Mouse (Mus musculus): ENCODE data around the gene Bcl7b. TPM values are rescaled to one million over a fixed set of nuclear protein-coding genes. Genes with fewer than 3 reads are reported as not detected.
A peak's percentile ranks its signal among the peaks of the same experiment; 100 is the strongest.

The Bcl7b gene
- total and polyA plus RNA-seq, 2 experiments from 2014 or later, result 18.5 to 32.5 TPM

- no peak overlapping the region for H3K4me3 ChIP-seq (ENCODE audit: low read length)
- no peaks in the 10 kb centered on the region for H3K27me3 ChIP-seq (ENCODE audit: insufficient read depth, low read length)
- H3K4me2 ChIP-seq (ENCODE audit: low read depth, low read length), result no peak overlapping the region
- peaks cover 6% of the 10 kb centered on the region; the same call in 1 of the 2 replicates for H3K36me3 ChIP-seq (ENCODE audit: insufficient read depth, low read length)
- no peak overlapping the region for H3K27ac ChIP-seq
- no peak for TF ChIP-seq CTCF (IDR thresholded peaks at IDR 0.05; ENCODE audit: low read depth)
- H3K9ac ChIP-seq (replicated peaks; ENCODE audit: low read length), result no peak overlapping the region
- whole genome bisulfite sequencing, result 84% methylated on average over 4 of the region's 4 CpGs
- no peaks in the 10 kb centered on the region for H3K9me3 ChIP-seq (ENCODE audit: low read length)
- ATAC-seq, result no peak
- no peak for DNase-seq (ENCODE audit: low spot score)
- peaks cover 7% of the 10 kb centered on the region; the same call in 1 of the 2 replicates for H3K4me1 ChIP-seq (ENCODE audit: insufficient read depth, low read length)
Observed at GRCm38 (mm10) chr5:135166909-135167308, 1.2 kb upstream of the Bcl7b start.

GRCm38 (mm10) chr5:135167469-135167868 is 614 bp upstream of the Bcl7b start:
- WGBS, result 97% methylated on average over 4 of the region's 4 CpGs
- no peak overlapping the region for H3K9ac ChIP-seq (replicated peaks; ENCODE audit: low read length)
- no peak for TF ChIP-seq CTCF (IDR thresholded peaks at IDR 0.05; ENCODE audit: low read depth)
- H3K4me2 ChIP-seq (ENCODE audit: low read depth, low read length), result peak overlapping the region; percentile 94; the same call in 1 of the 2 replicates
- ATAC-seq, result no peak
- peaks cover 11% of the 10 kb centered on the region; the same call in 1 of the 2 replicates for H3K36me3 ChIP-seq (ENCODE audit: insufficient read depth, low read length)
- H3K27me3 ChIP-seq (ENCODE audit: insufficient read depth, low read length), result no peaks in the 10 kb centered on the region
- H3K4me3 ChIP-seq (ENCODE audit: low read length), result no peak overlapping the region
- H3K4me1 ChIP-seq (ENCODE audit: insufficient read depth, low read length), result peaks cover 7% of the 10 kb centered on the region; the same call in 1 of the 2 replicates
- DNase-seq (ENCODE audit: low spot score), result no peak
- H3K27ac ChIP-seq, result peak overlapping the region; percentile 98
- no peaks in the 10 kb centered on the region for H3K9me3 ChIP-seq (ENCODE audit: low read length)

DNA sequence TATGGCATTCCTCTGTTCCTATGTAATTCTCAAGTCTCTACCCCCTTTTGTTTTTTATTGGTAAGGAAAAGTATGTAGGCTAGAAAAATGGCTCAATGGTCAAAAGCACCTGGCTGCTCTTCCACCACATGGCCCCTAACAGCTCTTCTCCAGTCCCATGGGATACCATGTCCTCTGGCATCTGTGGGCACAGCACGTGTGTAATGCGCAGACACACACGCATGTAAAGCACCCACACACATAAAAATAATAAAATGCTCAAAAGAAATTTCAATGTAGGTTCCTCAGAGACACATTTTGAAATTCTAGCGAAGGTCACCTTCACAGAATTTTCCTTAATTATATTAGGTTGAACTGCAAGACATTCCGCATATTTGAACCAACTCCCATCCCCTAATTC is 1.4 kb downstream of the Bcl7b start:
- 88% methylated on average over 5 of the region's 5 CpGs for WGBS
- Histone ChIP-seq H3K27ac (peak overlapping the region; percentile 98), H3K36me3 (ENCODE audit: insufficient read depth, low read length) (peaks cover 20% of the 10 kb centered on the region), H3K4me2 (ENCODE audit: low read depth, low read length) (peak overlapping the region; percentile 94), H3K4me1 (ENCODE audit: insufficient read depth, low read length) (peaks cover 7% of the 10 kb centered on the region; the same call in 1 of the 2 replicates), H3K9ac (replicated peaks; ENCODE audit: low read length) (peak overlapping the region; percentile 86), H3K4me3 (ENCODE audit: low read length) (peak overlapping the region; percentile 65), H3K9me3 (ENCODE audit: low read length) (no peaks in the 10 kb centered on the region), H3K27me3 (ENCODE audit: insufficient read depth, low read length) (no peaks in the 10 kb centered on the region)
- ATAC-seq, result no peak
- TF ChIP-seq CTCF (IDR thresholded peaks at IDR 0.05; ENCODE audit: low read depth), result no peak
- DNase-seq (ENCODE audit: low spot score), result no peak

GRCm38 (mm10) chr5:135171688-135172220 is 3.7 kb downstream of the Bcl7b start:
- H3K4me1 ChIP-seq (ENCODE audit: insufficient read depth, low read length), result peaks cover 7% of the 10 kb centered on the region; the same call in 1 of the 2 replicates
- H3K27ac ChIP-seq, result no peak overlapping the region
- H3K36me3 ChIP-seq (ENCODE audit: insufficient read depth, low read length), result peaks cover 27% of the 10 kb centered on the region
- DNase-seq (ENCODE audit: low spot score), result no peak
- no peak overlapping the region for H3K4me2 ChIP-seq (ENCODE audit: low read depth, low read length)
- TF ChIP-seq CTCF (IDR thresholded peaks at IDR 0.05; ENCODE audit: low read depth), result no peak
- ATAC-seq, result no peak
- no peak overlapping the region for H3K4me3 ChIP-seq (ENCODE audit: low read length)
- H3K9ac ChIP-seq (replicated peaks; ENCODE audit: low read length), result no peak overlapping the region
- 94% methylated on average over 6 of the region's 6 CpGs for WGBS
- H3K27me3 ChIP-seq (ENCODE audit: insufficient read depth, low read length), result no peaks in the 10 kb centered on the region
- H3K9me3 ChIP-seq (ENCODE audit: low read length), result no peaks in the 10 kb centered on the region

- 89% methylated on average over 5 of the region's 5 CpGs for WGBS
- ATAC-seq, result no peak
- Histone ChIP-seq H3K9me3 (ENCODE audit: low read length) (no peaks in the 10 kb centered on the region), H3K36me3 (ENCODE audit: insufficient read depth, low read length) (peaks cover 36% of the 10 kb centered on the region), H3K27ac (no peak overlapping the region), H3K4me2 (ENCODE audit: low read depth, low read length) (no peak overlapping the region), H3K4me1 (ENCODE audit: insufficient read depth, low read length) (peaks cover 7% of the 10 kb centered on the region; the same call in 1 of the 2 replicates), H3K27me3 (ENCODE audit: insufficient read depth, low read length) (no peaks in the 10 kb centered on the region), H3K9ac (replicated peaks; ENCODE audit: low read length) (no peak overlapping the region), H3K4me3 (ENCODE audit: low read length) (no peak overlapping the region)
- DNase-seq (ENCODE audit: low spot score), result no peak
- TF ChIP-seq CTCF (IDR thresholded peaks at IDR 0.05; ENCODE audit: low read depth), result no peak
Observed at GRCm38 (mm10) chr5:135172986-135173385, 4.9 kb downstream of the Bcl7b start.

- no peak overlapping the region for H3K4me3 ChIP-seq (ENCODE audit: low read length)
- no peak overlapping the region for H3K27ac ChIP-seq
- no peaks in the 10 kb centered on the region for H3K4me1 ChIP-seq (ENCODE audit: insufficient read depth, low read length)
- H3K9ac ChIP-seq (replicated peaks; ENCODE audit: low read length), result no peak overlapping the region
- no peak overlapping the region for H3K4me2 ChIP-seq (ENCODE audit: low read depth, low read length)
- TF ChIP-seq CTCF (IDR thresholded peaks at IDR 0.05; ENCODE audit: low read depth), result no peak
- no peak for ATAC-seq
- DNase-seq (ENCODE audit: low spot score), result no peak
- no peaks in the 10 kb centered on the region for H3K9me3 ChIP-seq (ENCODE audit: low read length)
- no peaks in the 10 kb centered on the region for H3K27me3 ChIP-seq (ENCODE audit: insufficient read depth, low read length)
- peaks cover 50% of the 10 kb centered on the region for H3K36me3 ChIP-seq (ENCODE audit: insufficient read depth, low read length)
Observed at GRCm38 (mm10) chr5:135175086-135175485, 7.0 kb downstream of the Bcl7b start.

DNA sequence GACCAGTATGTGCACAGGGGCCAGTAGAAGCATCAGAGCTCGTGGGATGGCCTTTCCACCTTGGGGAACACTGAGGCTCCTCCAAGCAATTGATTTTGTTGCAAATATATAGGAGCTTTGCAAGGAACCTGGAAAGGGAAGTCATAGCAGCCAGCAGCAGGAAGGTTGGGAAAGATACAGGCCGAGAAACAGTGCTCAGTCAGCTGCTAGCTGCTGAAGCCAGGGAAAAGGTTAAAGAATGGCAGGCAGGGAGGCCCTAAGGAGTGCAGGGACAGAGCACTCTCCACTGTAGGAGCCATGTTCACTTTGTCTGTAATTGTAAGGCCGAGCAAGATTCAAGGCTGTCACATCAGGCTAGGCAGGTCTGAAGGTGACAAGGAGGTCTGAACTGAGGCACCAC is 10.4 kb downstream of the Bcl7b start:
- WGBS, result 74% methylated on average over 3 of the region's 3 CpGs
- Histone ChIP-seq H3K9me3 (ENCODE audit: low read length) (no peaks in the 10 kb centered on the region), H3K27me3 (ENCODE audit: insufficient read depth, low read length) (no peaks in the 10 kb centered on the region), H3K4me3 (ENCODE audit: low read length) (no peak overlapping the region), H3K4me1 (ENCODE audit: insufficient read depth, low read length) (no peaks in the 10 kb centered on the region), H3K36me3 (ENCODE audit: insufficient read depth, low read length) (peaks cover 55% of the 10 kb centered on the region), H3K27ac (peak overlapping the region; percentile 51; the same call in 1 of the 2 replicates), H3K4me2 (ENCODE audit: low read depth, low read length) (no peak overlapping the region), H3K9ac (replicated peaks; ENCODE audit: low read length) (no peak overlapping the region)
- no peak for DNase-seq (ENCODE audit: low spot score)
- ATAC-seq, result no peak
- no peak for TF ChIP-seq CTCF (IDR thresholded peaks at IDR 0.05; ENCODE audit: low read depth)
